Mouse (Mus musculus) CH12.LX (cell line): Measurements from ENCODE around the gene Sesn1. TPM values are rescaled to one million over a fixed set of nuclear protein-coding genes. Genes with fewer than 3 reads are reported as not detected.

ENCODE experiments used
- DNase-seq: peaks from one replicate; pipeline ENCODE4 v3.0.0-alpha.2; 2013; ENCODE audit errors: extremely low read depth
- H3K27ac ChIP-seq: 2 replicates; pipeline ENCODE4 v1.5.1; 2012; ENCODE audit warnings: low read depth, mild to moderate bottlenecking, control low read depth, moderate library complexity; ENCODE audit not compliant: insufficient read depth
- H3K27me3 ChIP-seq: replicated peaks from 2 replicates; pipeline ENCODE3; 2012; ENCODE audit warnings: inconsistent platforms
- H3K36me3 ChIP-seq, 2 experiments: replicated peaks in 1 of 2; 2 replicates each; pipeline versions ENCODE3 to v1.6.1; 2012; ENCODE audit warnings: inconsistent platforms in 1 of 2, low read length in 1 of 2, mild to moderate bottlenecking in 1 of 2, mixed read lengths in 1 of 2, moderate library complexity in 1 of 2; ENCODE audit not compliant: control insufficient read depth in 1 of 2, insufficient read depth in 1 of 2
- H3K4me1 ChIP-seq, 2 experiments: 2 replicates each; pipeline ENCODE4 v1.6.1; 2012; ENCODE audit warnings: inconsistent platforms in 1 of 2, moderate library complexity in 1 of 2; ENCODE audit not compliant: insufficient read depth in 2 of 2, control insufficient read depth in 1 of 2
- H3K4me2 ChIP-seq: 2 replicates; pipeline ENCODE4 v1.6.1; 2012; ENCODE audit warnings: low read depth, mild to moderate bottlenecking, control low read depth; ENCODE audit not compliant: poor library complexity, insufficient read depth, severe bottlenecking
- H3K4me3 ChIP-seq, 3 experiments: fragments of 150-350 bp in 1 of 3; sonication (generic) in 1 of 3; replicated peaks in 1 of 3; 2 replicates each; pipeline versions ENCODE3 to v1.5.1; 2011 to 2012; ENCODE audit warnings: low read depth in 2 of 3, low read length in 2 of 3, mild to moderate bottlenecking in 2 of 3, moderate library complexity in 2 of 3, control low read depth in 1 of 3, improper control_type of control experiment in 1 of 3, inconsistent platforms in 1 of 3, mixed read lengths in 1 of 3; ENCODE audit not compliant: poor library complexity in 1 of 3
- H3K79me2 ChIP-seq: replicated peaks from 2 replicates; pipeline ENCODE4 v1.6.1; 2012; ENCODE audit warnings: mild to moderate bottlenecking, moderate library complexity; ENCODE audit not compliant: control insufficient read depth, poor library complexity, insufficient read depth, severe bottlenecking; ENCODE audit errors: extremely low read depth
- H3K9ac ChIP-seq: 2 replicates; pipeline ENCODE4 v1.6.1; 2012; ENCODE audit warnings: low read depth, mild to moderate bottlenecking, control low read depth, moderate library complexity; ENCODE audit not compliant: insufficient read depth
- H3K9me3 ChIP-seq: replicated peaks from 2 replicates; pipeline ENCODE3; 2012; ENCODE audit warnings: low read length, inconsistent platforms, mixed read lengths
- BHLHE40 ChIP-seq: IDR thresholded peaks from 2 replicates; pipeline ENCODE4 v1.6.1; 2011; ENCODE audit warnings: mild to moderate bottlenecking, low read depth, low read length, improper control_type of control experiment
- CTCF ChIP-seq, 2 experiments: IDR thresholded peaks in 1 of 2; conservative IDR thresholded peaks in 1 of 2; 2 replicates each; pipeline ENCODE4 v1.5.1; 2011 to 2012; ENCODE audit warnings: low read depth in 2 of 2, low read length in 2 of 2, improper control_type of control experiment in 1 of 2, inconsistent platforms in 1 of 2, mild to moderate bottlenecking in 1 of 2, moderate library complexity in 1 of 2
- E2F4 ChIP-seq: IDR thresholded peaks from 2 replicates; pipeline ENCODE4 v1.6.1; 2011; ENCODE audit warnings: low read depth, low read length, improper control_type of control experiment; ENCODE audit not compliant: insufficient replicate concordance
- EP300 ChIP-seq: IDR thresholded peaks from 2 replicates; pipeline ENCODE4 v1.6.1; 2011; ENCODE audit warnings: low read length, improper control_type of control experiment
- MAFK ChIP-seq: IDR thresholded peaks from 2 replicates; pipeline ENCODE4 v1.6.1; 2011; ENCODE audit warnings: low read length, improper control_type of control experiment; ENCODE audit not compliant: insufficient replicate concordance
- MAZ ChIP-seq: IDR thresholded peaks from 2 replicates; pipeline ENCODE4 v1.6.1; 2012; ENCODE audit warnings: low read depth, mild to moderate bottlenecking, inconsistent platforms, low read length, improper control_type of control experiment, moderate library complexity
- MEF2A ChIP-seq: IDR thresholded peaks from 2 replicates; pipeline ENCODE4 v1.6.1; 2014; ENCODE audit warnings: low read depth, mild to moderate bottlenecking, inconsistent platforms, low read length, improper control_type of control experiment, borderline replicate concordance
- MXI1 ChIP-seq: IDR thresholded peaks from 2 replicates; pipeline ENCODE4 v1.6.1; 2011; ENCODE audit warnings: mild to moderate bottlenecking, low read depth, low read length, improper control_type of control experiment
- NRF1 ChIP-seq: IDR thresholded peaks from 2 replicates; pipeline ENCODE4 v1.6.1; 2014; ENCODE audit warnings: low read depth, mild to moderate bottlenecking, inconsistent platforms, low read length, improper control_type of control experiment, moderate library complexity
- POLR2A ChIP-seq: IDR thresholded peaks from 2 replicates; pipeline ENCODE4 v1.6.1; 2011; ENCODE audit warnings: low read depth, mild to moderate bottlenecking, improper control_type of control experiment, low read length
- POLR2AphosphoS2 ChIP-seq: IDR thresholded peaks from 2 replicates; pipeline ENCODE4 v1.6.1; 2011; ENCODE audit warnings: low read depth, low read length, improper control_type of control experiment
- SIN3A ChIP-seq: IDR thresholded peaks from 2 replicates; pipeline ENCODE4 v1.6.1; 2012; ENCODE audit warnings: low read length, improper control_type of control experiment, inconsistent platforms
- UBTF ChIP-seq: IDR thresholded peaks from 2 replicates; pipeline ENCODE4 v1.6.1; 2012; ENCODE audit warnings: low read depth, mild to moderate bottlenecking, inconsistent platforms, low read length, improper control_type of control experiment, moderate library complexity
- USF1 ChIP-seq: IDR thresholded peaks from 2 replicates; pipeline ENCODE4 v1.6.1; 2014; ENCODE audit warnings: low read depth, mild to moderate bottlenecking, inconsistent platforms, low read length, improper control_type of control experiment
- USF2 ChIP-seq: conservative IDR thresholded peaks from 2 replicates; pipeline ENCODE4 v1.6.1; 2011; ENCODE audit warnings: low read depth, low read length, improper control_type of control experiment
- ZMIZ1 ChIP-seq: IDR thresholded peaks from 2 replicates; pipeline ENCODE4 v1.6.1; 2012; ENCODE audit warnings: low read depth, mild to moderate bottlenecking, inconsistent platforms, low read length, improper control_type of control experiment
- ZNF384 ChIP-seq: IDR thresholded peaks from 2 replicates; pipeline ENCODE4 v1.6.1; 2012; ENCODE audit warnings: low read depth, low read length, improper control_type of control experiment, inconsistent platforms
- dilution Hi-C: fragments of 300-500 bp; cut with MboI; formaldehyde crosslinking; loops from 2 replicates; pipeline ENCODE4 v1.14.3; 2020; ENCODE audit warnings: low sequenced_read_pairs; ENCODE audit not compliant: extremely low pct_unique_long_range_greater_than_20kb, extremely low pct_ligation_motif_present
- in situ Hi-C: fragments of 300-500 bp; cut with MboI; formaldehyde crosslinking; loops from 3 replicates; pipeline ENCODE4 v1.14.3; 2019; ENCODE audit warnings: low sequenced_read_pairs, low pct_ligation_motif_present, low pct_unique_long_range_greater_than_20kb, mixed read lengths
- polyA plus RNA-seq: library from polyadenylated mRNA; unstranded; fragments of >175 nt; gene quantifications from 2 replicates; pipeline ENCODE4 v1.2.1, GENCODE M21; 2012; ENCODE audit warnings: low read depth; ENCODE audit not compliant: insufficient read length
- total RNA-seq, 2 experiments: library from RNA; depleted of rRNA; stranded (reverse); fragments of 300-350 nt in 1 of 2; fragments of >200 nt in 1 of 2; gene quantifications; 2 replicates each; pipeline ENCODE4 v1.2.3; 2012 to 2014

Sesn1 gene
- total RNA-seq (2012; rRNA removed) (9.6 and 10.4 TPM in 2 replicates), total RNA-seq (2014; rRNA removed) (27.8 and 30.8 TPM in 2 replicates), polyA plus RNA-seq (22.0 and 23.5 TPM in 2 replicates)

GRCm38 (mm10) chr10:41809771-41810563 lies at the start of gene Sesn1, which contains the start of gene Cep57l1:
TSS of gene Sesn1 (plus strand) at chr10:41809935.
TSS of gene Cep57l1 (minus strand) at chr10:41809871.
- H3K36me3 ChIP-seq: peaks cover 0 to 18% of the 10 kb centered on the region in 2 experiments
- dilution Hi-C loops: no loop called here

GRCm38 (mm10) chr10:41760866-41761265 lies 48.9 kb upstream of the Sesn1 start:
- Histone ChIP-seq H3K27ac (no peak overlapping the region), H3K9me3 (no peaks in the 10 kb centered on the region), H3K4me3 (no peak overlapping the region), H3K4me2 (no peak overlapping the region), H3K36me3 (peaks cover 0 to 30% of the 10 kb centered on the region in 2 experiments), H3K4me1 (peaks cover 0 to 9% of the 10 kb centered on the region in 2 experiments; a peak in 2 of 4 replicates), H3K27me3 (no peaks in the 10 kb centered on the region), H3K9ac (no peak overlapping the region), H3K79me2 (no peaks in the 10 kb centered on the region)
- dilution Hi-C loops: no loop called here
- in situ Hi-C loops: no loop called here
- no peak for TF ChIP-seq SIN3A
- TF ChIP-seq USF1: no peak
- TF ChIP-seq MEF2A: no peak
- TF ChIP-seq POLR2AphosphoS2: no peak
- no peak for TF ChIP-seq ZNF384
- TF ChIP-seq EP300: no peak
- no peak for TF ChIP-seq E2F4
- no peak for TF ChIP-seq MXI1
- DNase-seq: no peak

More at GRCm38 (mm10) chr10:41809771-41810563, at the start of gene Sesn1, which contains the start of gene Cep57l1:
- Histone ChIP-seq H3K27me3 (no peaks in the 10 kb centered on the region), H3K9ac (peak within 1 kb of the TSS; percentile 76), H3K9me3 (peaks cover 3% of the 10 kb centered on the region), H3K27ac (peak within 1 kb of the TSS; percentile 78), H3K4me2 (peak within 1 kb of the TSS; percentile 99), H3K4me3 (peak within 1 kb of the TSS; percentile 72 to 79 (median 74)), H3K4me1 (peaks cover 3 to 46% of the 10 kb centered on the region in 2 experiments; a peak in 3 of 4 replicates), H3K79me2 (peaks cover 15% of the 10 kb centered on the region; the same call in 1 of the 2 replicates)
- TF ChIP-seq POLR2A (peak; percentile 15), ZNF384 (0 out of 2 replicates have a peak, but pooled peaks have one; percentile 15), USF2 (no peak), NRF1 (peak; percentile 97), SIN3A (no peak), BHLHE40 (peak; percentile 47; the same call in 1 of the 2 replicates), ZMIZ1 (0 out of 2 replicates have a peak, but pooled peaks have one; percentile 7), MAFK (no peak), MAZ (peak; percentile 74; the same call in 1 of the 2 replicates), UBTF (peak; percentile 78; the same call in 1 of the 2 replicates), CTCF (conservative IDR thresholded peaks at IDR 0.05 in 1 of 2, IDR thresholded peaks at IDR 0.05 in 1 of 2; ENCODE audit: low read depth in 2 of 2, low read length in 2 of 2) (peak in 1 of 2 experiments; percentile 27; a peak in 1 of 4 replicates), MXI1 (peak; percentile 5; the same call in 1 of the 2 replicates)
- in situ Hi-C loops: loop anchor here (25.0 kb wide), 1 partner anchor 298 kb away; the partner anchor contains the start of gene Cd164
- peak; percentile 93 for DNase-seq
